Mouse (Mus musculus): ENCODE measurements around the gene Fthl17a.

Fthl17a gene

GRCm38 (mm10) chrX:85249379-85249778, at the start of gene Fthl17a:
TSS of gene Fthl17a (plus strand) at chrX:85249679.
- no peak for DNase-seq

DNA sequence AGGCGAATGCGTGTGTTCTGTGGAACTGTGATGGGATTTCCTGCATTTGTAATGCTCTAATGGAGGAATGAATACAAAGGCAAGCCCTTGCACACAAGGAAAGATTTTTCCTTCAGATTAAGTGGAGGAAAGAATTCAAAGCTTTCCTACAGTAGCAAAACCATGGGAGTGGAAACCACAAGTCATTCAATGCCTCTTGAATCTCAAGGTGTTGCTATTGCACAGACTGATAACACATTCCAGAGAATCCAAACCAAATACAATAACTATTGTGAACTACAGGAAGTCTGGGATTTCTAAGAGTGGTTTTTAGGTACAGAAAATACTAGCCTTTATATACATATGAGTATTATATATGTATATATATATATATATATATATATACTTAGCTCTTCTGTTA, 42.5 kb upstream of the Fthl17a start:
- no peak for DNase-seq

DNA sequence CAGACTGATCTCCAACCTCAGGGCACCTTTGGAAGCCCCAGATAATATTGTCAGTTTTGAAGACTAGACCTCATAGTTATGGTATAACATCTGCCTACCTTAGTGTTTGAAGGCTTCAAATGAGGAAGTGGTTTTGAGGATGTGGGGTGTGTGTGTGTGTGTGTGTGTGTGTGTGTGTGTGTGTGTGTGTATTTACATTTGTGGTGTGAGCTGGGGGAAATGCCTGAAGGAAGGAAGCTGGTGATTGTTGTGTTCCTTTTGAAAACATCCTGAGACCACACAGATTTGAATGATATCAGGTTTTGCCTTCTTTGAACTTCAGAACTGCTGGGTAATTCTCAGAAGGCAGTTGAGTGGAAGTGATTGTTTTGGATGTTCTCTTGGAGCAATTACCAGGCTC, 22.6 kb upstream of the Fthl17a start:
- DNase-seq, result no peak

DNA sequence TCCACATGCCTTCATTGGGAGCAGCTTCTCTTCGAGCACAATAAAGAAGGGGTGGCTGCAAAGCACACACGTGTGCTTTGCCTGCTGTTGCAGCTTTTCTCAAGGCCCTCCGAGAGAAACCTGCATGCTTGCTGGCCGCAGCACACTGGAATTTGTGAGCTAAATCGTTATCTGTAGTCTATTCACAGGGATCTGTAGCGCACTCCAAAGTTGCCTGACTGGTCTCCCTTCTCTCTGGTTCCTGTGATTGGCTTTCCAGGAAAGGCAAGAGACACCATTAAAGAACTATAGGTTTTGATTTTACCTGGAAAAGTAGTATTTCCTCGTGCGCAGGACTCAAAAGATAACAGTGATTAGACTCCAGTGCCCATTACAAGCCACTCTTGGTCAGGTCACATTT, 22.3 kb downstream of the Fthl17a start:
- DNase-seq, result no peak

DNA sequence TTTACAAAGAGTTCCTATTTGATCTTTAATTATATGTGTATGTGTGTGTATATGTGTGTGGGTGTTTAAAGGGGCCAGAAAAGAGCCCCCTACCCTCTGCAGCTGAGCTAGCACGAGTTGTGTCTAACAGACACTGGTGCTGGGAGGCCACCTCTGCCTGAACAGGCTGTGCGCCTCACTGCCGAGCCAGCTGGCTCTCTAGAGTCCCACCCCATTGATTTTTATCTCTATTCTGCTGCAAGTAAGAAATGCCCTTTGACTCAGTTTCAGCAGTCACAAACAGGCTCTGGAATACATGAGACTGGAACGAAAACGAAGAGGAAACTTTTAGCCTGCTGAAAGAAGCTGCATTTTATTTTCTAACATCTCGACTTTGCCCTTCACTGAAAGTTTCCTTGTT, 22.8 kb downstream of the Fthl17a start:
- no peak for DNase-seq

GRCm38 (mm10) chrX:85289846-85290245, 40.4 kb downstream of the Fthl17a start:
- DNase-seq, result no peak

GRCm38 (mm10) chrX:85292781-85293180, 43.3 kb downstream of the Fthl17a start:
- DNase-seq, result no peak

GRCm38 (mm10) chrX:85294001-85294400, 44.5 kb downstream of the Fthl17a start:
- DNase-seq, result no peak

- no peak for DNase-seq
Measured at GRCm38 (mm10) chrX:85304674-85305073, 55.2 kb downstream of the Fthl17a start.

DNA sequence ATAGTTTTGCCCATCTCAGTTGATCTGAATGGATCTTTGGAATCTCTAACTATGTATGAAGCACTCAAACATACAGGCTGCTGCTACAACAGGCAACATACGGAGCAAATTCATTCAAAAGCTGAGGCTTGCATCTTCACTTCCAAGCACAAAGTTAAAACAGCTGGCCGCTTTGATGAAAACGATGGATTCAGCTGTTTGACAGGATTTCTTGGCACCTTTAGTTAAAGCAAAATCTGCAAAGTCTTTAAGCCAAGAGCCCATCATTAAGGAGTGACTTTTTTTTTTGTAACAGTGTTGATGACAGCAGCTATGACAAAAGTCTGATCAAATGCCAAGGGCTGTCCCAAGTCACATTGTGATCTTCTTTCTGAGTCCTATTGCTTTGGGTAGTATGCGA, 69.1 kb downstream of the Fthl17a start:
- no peak for DNase-seq

GRCm38 (mm10) chrX:85319193-85319592, 69.7 kb downstream of the Fthl17a start:
- DNase-seq, result peak; percentile 9

Data from cerebellum, adult 9-10 months (tissue).